Comparison of ENCODE assay signal across 21 mouse cellular contexts in the genomic region with DNA sequence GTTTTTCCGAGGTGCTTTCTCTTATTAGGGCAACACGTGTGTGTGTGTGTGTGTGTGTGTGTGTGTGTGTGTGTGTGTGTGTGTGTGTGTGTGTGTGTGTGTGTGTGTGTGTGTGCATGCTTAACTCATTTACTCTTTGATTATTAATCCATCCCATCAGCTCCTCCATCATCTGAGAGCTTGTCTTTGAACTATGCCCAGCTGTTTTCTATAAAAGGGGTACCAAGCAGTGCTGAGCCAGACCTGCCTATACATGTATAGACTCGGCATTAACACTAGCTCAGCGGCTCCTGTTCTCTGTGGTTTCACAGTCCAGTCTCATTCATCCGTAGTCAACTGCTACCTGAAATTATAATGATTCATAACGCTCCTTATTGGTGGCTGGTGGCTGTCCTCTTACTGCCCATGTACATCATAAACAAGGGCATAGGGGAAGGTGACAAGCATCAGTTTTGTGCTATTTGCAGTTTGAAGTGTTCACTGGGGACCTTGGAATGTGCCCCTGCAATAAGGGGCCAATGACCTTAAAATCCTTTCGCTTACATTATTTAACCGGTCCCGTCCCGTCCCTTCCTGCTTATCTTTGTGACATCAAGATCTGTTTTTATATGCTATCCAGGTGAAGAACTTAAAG. TPM values are rescaled to one million over a fixed set of nuclear protein-coding genes. Genes with fewer than 3 reads are reported as not detected.
DNase-seq lines count a peak whose midpoint lies in the region; ATAC-seq lines count a peak whose summit lies in the region.
"Had no signal": no experiment of that assay in that cellular context is flagged by ENCODE, and none has a peak within 500 bp of the region (broad histone marks: within the 10 kb centered on the region; RNA-seq: fewer than 3 reads in every experiment).

No protein-coding gene starts in this region.

- H3K9me3 ChIP-seq in embryonic facial prominence, embryonic 12.5 days, result no peaks in the 10 kb centered on the region
- H3K9me3 ChIP-seq in limb, embryonic 13.5 days, result no peaks in the 10 kb centered on the region
- H3K9me3 ChIP-seq in kidney, embryonic 16.5 days (ENCODE audit: low read length), result no peaks in the 10 kb centered on the region
- H3K9me3 ChIP-seq: forebrain, embryonic 13.5 days; G1E; hindbrain, embryonic 13.5 days had no signal

- peaks cover 30% of the 10 kb centered on the region for H3K4me1 ChIP-seq in embryonic facial prominence, embryonic 12.5 days
- H3K4me1 ChIP-seq in limb, embryonic 13.5 days, result peaks cover 26% of the 10 kb centered on the region
- H3K4me1 ChIP-seq in kidney, embryonic 16.5 days (ENCODE audit: insufficient read depth, low read length), result 0 out of 2 replicates have a peak, but pooled peaks cover 3% of the 10 kb centered on the region
- H3K4me1 ChIP-seq: forebrain, embryonic 13.5 days; hindbrain, embryonic 13.5 days had no signal

- no peak overlapping the region for H3K4me3 ChIP-seq in embryonic facial prominence, embryonic 12.5 days
- H3K4me3 ChIP-seq in limb, embryonic 13.5 days, result peak overlapping the region; percentile 1; the same call in 1 of the 2 replicates
- H3K4me3 ChIP-seq in kidney, embryonic 16.5 days (ENCODE audit: low read length), result no peak overlapping the region
- H3K4me3 ChIP-seq: forebrain, embryonic 13.5 days; gastrocnemius, adult 2 months; hindbrain, embryonic 13.5 days had no signal

- peak; percentile 47 for DNase-seq in embryo, embryonic 11 days
- no peak for DNase-seq in embryo, embryonic 10.5 days (ENCODE audit: low spot score)
- peak; percentile 35 for DNase-seq in hindlimb bud, embryonic 11.5 days (ENCODE audit: extremely low spot score, low read depth, low spot score)
- DNase-seq in left cerebral cortex, postnatal 10 days (ENCODE audit: extremely low spot score in 1 of 2, low spot score in 2 of 2), result no peak
- DNase-seq in ovary, postnatal 36 days (ENCODE audit: low spot score), result no peak
- DNase-seq: adrenal gland, adult 8-10 months; adrenal gland, postnatal 36 days; B cell, adult 2 months; cerebellum, adult 2 months; cerebellum, postnatal 10 days; forebrain, postnatal 0 days; gastrocnemius, adult 2 months; gastrocnemius, postnatal 25 days; heart, postnatal 10 days had no signal

- ATAC-seq in embryonic facial prominence, embryonic 12.5 days (ENCODE audit: insufficient number of reproducible peaks, insufficient read depth, low FRiP score, low TSS enrichment), result no peak
- no peak for ATAC-seq in limb, embryonic 13.5 days (ENCODE audit: low FRiP score, low read depth)
- no peak for ATAC-seq in kidney, embryonic 16.5 days (ENCODE audit: low FRiP score, low TSS enrichment)
- ATAC-seq: CD4-positive, CD25-positive, alpha-beta regulatory T cell, adult 4 months; forebrain, embryonic 13.5 days; forebrain, postnatal 0 days had no signal

- intact Hi-C loops in left cerebral cortex, postnatal 10 days (cut with DNase I), result no loop called here

- WGBS in embryonic facial prominence, embryonic 12.5 days, result 40% methylated on average over 10 of the region's 10 CpGs
- 14% methylated on average over 10 of the region's 10 CpGs for WGBS in limb, embryonic 13.5 days
- 72% methylated on average over 10 of the region's 10 CpGs for WGBS in kidney, embryonic 16.5 days

- H3K4me2 ChIP-seq in embryonic facial prominence, embryonic 12.5 days (replicated peaks), result no peak overlapping the region
- peak overlapping the region; percentile 48 for H3K4me2 ChIP-seq in limb, embryonic 13.5 days (replicated peaks)
- no peak overlapping the region for H3K4me2 ChIP-seq in kidney, embryonic 16.5 days (replicated peaks; ENCODE audit: low read depth, low read length)
- H3K4me2 ChIP-seq: forebrain, embryonic 13.5 days; hindbrain, embryonic 13.5 days had no signal

- H3K9ac ChIP-seq in embryonic facial prominence, embryonic 12.5 days, result no peak overlapping the region
- no peak overlapping the region for H3K9ac ChIP-seq in limb, embryonic 13.5 days
- H3K9ac ChIP-seq in kidney, embryonic 16.5 days (replicated peaks; ENCODE audit: low read length), result no peak overlapping the region
- H3K9ac ChIP-seq: forebrain, embryonic 13.5 days; forebrain, postnatal 0 days had no signal

- no peaks in the 10 kb centered on the region for H3K36me3 ChIP-seq in embryonic facial prominence, embryonic 12.5 days
- no peaks in the 10 kb centered on the region; the same call in 1 of the 2 replicates for H3K36me3 ChIP-seq in limb, embryonic 13.5 days
- no peaks in the 10 kb centered on the region; the same call in 1 of the 2 replicates for H3K36me3 ChIP-seq in kidney, embryonic 16.5 days (ENCODE audit: insufficient read depth, low read length)
- H3K36me3 ChIP-seq: G1E; hindbrain, embryonic 13.5 days had no signal

- peak overlapping the region; percentile 43 for H3K27ac ChIP-seq in embryonic facial prominence, embryonic 12.5 days
- peak overlapping the region; percentile 48 for H3K27ac ChIP-seq in limb, embryonic 13.5 days
- H3K27ac ChIP-seq in kidney, embryonic 16.5 days (ENCODE audit: low read length), result no peak overlapping the region
- H3K27ac ChIP-seq: forebrain, embryonic 13.5 days; gastrocnemius, adult 2 months; hindbrain, embryonic 13.5 days had no signal

- H3K27me3 ChIP-seq in embryonic facial prominence, embryonic 12.5 days, result 0 out of 2 replicates have a peak, but pooled peaks cover 3% of the 10 kb centered on the region
- H3K27me3 ChIP-seq in limb, embryonic 13.5 days, result peaks cover 6% of the 10 kb centered on the region; the same call in 1 of the 2 replicates
- no peaks in the 10 kb centered on the region for H3K27me3 ChIP-seq in kidney, embryonic 16.5 days (ENCODE audit: insufficient read depth, low read length)
- H3K27me3 ChIP-seq: forebrain, embryonic 13.5 days; hindbrain, embryonic 13.5 days had no signal

RNA-seq across cellular contexts. Expression of gene Trub1, which starts 45.5 kb away (rescaled TPM):
- polyA plus RNA-seq in embryonic facial prominence, embryonic 12.5 days (2016; fragmentation: Nextera tagmentation; extraction: Ambion mirVana), result 26.3 and 27.2 TPM in 2 replicates
- polyA plus RNA-seq in limb, embryonic 13.5 days (2015; fragmentation: Nextera tagmentation; extraction: Ambion mirVana), result 28.5 and 29.3 TPM in 2 replicates
- total RNA-seq in left cerebral cortex, postnatal 10 days (2021), result 10 to 100 TPM; 16.6 to 20.0 TPM
- polyA plus RNA-seq in kidney, embryonic 16.5 days (2015; fragmentation: Nextera tagmentation; extraction: Ambion mirVana), result 25.8 and 26.6 TPM in 2 replicates

Comparison
In these comparisons a context has a peak if more than half of its experiments do, and no peak if none do; other contexts are left out.
1. DNase-seq: peak in embryo, embryonic 11 days (single experiment) and hindlimb bud, embryonic 11.5 days (single experiment); none in embryo, embryonic 10.5 days (single experiment), left cerebral cortex, postnatal 10 days (0 of 2) and ovary, postnatal 36 days (single experiment).